Comparison of ENCODE assay signal across 27 mouse cellular contexts in genomic region chr6:125566656-125567055, GRCm38 (mm10). TPM values are rescaled to one million over a fixed set of nuclear protein-coding genes. Genes with fewer than 3 reads are reported as not detected.
DNase-seq lines count a peak whose midpoint lies in the region; ATAC-seq lines count a peak whose summit lies in the region.
"Had no signal": no experiment of that assay in that cellular context is flagged by ENCODE, and none has a peak within 500 bp of the region (broad histone marks: within the 10 kb centered on the region; RNA-seq: fewer than 3 reads in every experiment).

No protein-coding gene starts in this region.

- no peaks in the 10 kb centered on the region for H3K9me3 ChIP-seq in liver, embryonic 12.5 days (replicated peaks)
- H3K9me3 ChIP-seq in liver, embryonic 11.5 days (ENCODE audit: control insufficient read depth, low read length) = no peaks in the 10 kb centered on the region
- no peaks in the 10 kb centered on the region for H3K9me3 ChIP-seq in neural tube, embryonic 15.5 days (replicated peaks)
- H3K9me3 ChIP-seq: embryonic facial prominence, embryonic 10.5 days; embryonic facial prominence, embryonic 13.5 days; forebrain, embryonic 15.5 days; heart, embryonic 12.5 days; heart, embryonic 15.5 days; hindbrain, embryonic 10.5 days; hindbrain, embryonic 13.5 days; intestine, embryonic 15.5 days had no signal

- H3K4me1 ChIP-seq in liver, embryonic 12.5 days = peaks cover 77% of the 10 kb centered on the region
- peaks cover 34% of the 10 kb centered on the region for H3K4me1 ChIP-seq in liver, embryonic 11.5 days (replicated peaks; ENCODE audit: control insufficient read depth, insufficient read depth, low read length)
- no peaks in the 10 kb centered on the region for H3K4me1 ChIP-seq in neural tube, embryonic 15.5 days
- H3K4me1 ChIP-seq: embryonic facial prominence, embryonic 10.5 days; embryonic facial prominence, embryonic 13.5 days; forebrain, embryonic 15.5 days; hindbrain, embryonic 13.5 days; intestine, embryonic 15.5 days had no signal

- no peak overlapping the region for H3K4me3 ChIP-seq in liver, embryonic 12.5 days
- no peak overlapping the region for H3K4me3 ChIP-seq in liver, embryonic 11.5 days (ENCODE audit: low read depth, low read length)
- no peak overlapping the region for H3K4me3 ChIP-seq in neural tube, embryonic 15.5 days (replicated peaks)
- H3K4me3 ChIP-seq: embryonic facial prominence, embryonic 10.5 days; embryonic facial prominence, embryonic 13.5 days; forebrain, embryonic 15.5 days; heart, embryonic 12.5 days; heart, embryonic 15.5 days; hindbrain, embryonic 10.5 days; hindbrain, embryonic 13.5 days; intestine, embryonic 15.5 days had no signal

- peak overlapping the region; percentile 13; the same call in 1 of the 2 replicates for H3K4me2 ChIP-seq in liver, embryonic 12.5 days
- no peak overlapping the region for H3K4me2 ChIP-seq in liver, embryonic 11.5 days
- no peak overlapping the region for H3K4me2 ChIP-seq in neural tube, embryonic 15.5 days
- H3K4me2 ChIP-seq: embryonic facial prominence, embryonic 13.5 days; forebrain, embryonic 15.5 days; heart, embryonic 12.5 days; heart, embryonic 15.5 days; hindbrain, embryonic 13.5 days; intestine, embryonic 15.5 days had no signal

- no peak overlapping the region for H3K9ac ChIP-seq in liver, embryonic 12.5 days
- no peak overlapping the region for H3K9ac ChIP-seq in liver, embryonic 11.5 days (ENCODE audit: low read depth, low read length)
- no peak overlapping the region for H3K9ac ChIP-seq in neural tube, embryonic 15.5 days (replicated peaks)
- H3K9ac ChIP-seq: embryonic facial prominence, embryonic 13.5 days; forebrain, embryonic 15.5 days; heart, embryonic 12.5 days; heart, embryonic 15.5 days; hindbrain, embryonic 13.5 days; intestine, embryonic 15.5 days had no signal

- ATAC-seq in liver, embryonic 12.5 days = no peak
- no peak for ATAC-seq in liver, embryonic 11.5 days (replicated peaks; ENCODE audit: low FRiP score)
- no peak for ATAC-seq in neural tube, embryonic 15.5 days (ENCODE audit: low FRiP score)
- ATAC-seq: forebrain, embryonic 15.5 days; hindbrain, embryonic 16.5 days; intestine, embryonic 15.5 days had no signal

- DNase-seq in liver, embryonic 11.5 days (ENCODE audit: low spot score) = no peak
- peak; percentile 75 for DNase-seq in ES-CJ7 (ENCODE audit: low read depth, low spot score)
- DNase-seq in R1 (ENCODE audit: low read depth, low spot score) = peak; percentile 87
- no peak for DNase-seq in adipocyte (ENCODE audit: low spot score)
- DNase-seq: adrenal gland, adult 8-10 months; adrenal gland, postnatal 25 days; B cell, adult 2 months; cerebellum, adult 11-12 months; cerebellum, adult 8-10 months; cerebellum, postnatal 10 days; cerebellum, postnatal 36 days; embryo, embryonic 11 days; gastrocnemius, postnatal 25 days; heart, adult 18-20 months; heart, postnatal 10 days; heart, postnatal 36 days had no signal

- 81% methylated on average over 3 of the region's 3 CpGs for WGBS in liver, embryonic 12.5 days (ENCODE audit: insufficient replicate concordance)
- 78% methylated on average over 3 of the region's 3 CpGs for WGBS in liver, embryonic 11.5 days
- 93% methylated on average over 3 of the region's 3 CpGs for WGBS in neural tube, embryonic 15.5 days

- no peaks in the 10 kb centered on the region for H3K27me3 ChIP-seq in liver, embryonic 12.5 days (replicated peaks)
- H3K27me3 ChIP-seq in liver, embryonic 11.5 days (replicated peaks; ENCODE audit: control insufficient read depth, insufficient read depth, low read length) = no peaks in the 10 kb centered on the region
- no peaks in the 10 kb centered on the region; the same call in 1 of the 2 replicates for H3K27me3 ChIP-seq in neural tube, embryonic 15.5 days (replicated peaks)
- H3K27me3 ChIP-seq: embryonic facial prominence, embryonic 13.5 days; forebrain, embryonic 15.5 days; heart, embryonic 12.5 days; heart, embryonic 15.5 days; hindbrain, embryonic 13.5 days; intestine, embryonic 15.5 days had no signal

- peaks cover 6% of the 10 kb centered on the region; the same call in 1 of the 2 replicates for H3K36me3 ChIP-seq in liver, embryonic 12.5 days
- no peaks in the 10 kb centered on the region for H3K36me3 ChIP-seq in liver, embryonic 11.5 days (ENCODE audit: control insufficient read depth, insufficient read depth, low read length)
- no peaks in the 10 kb centered on the region for H3K36me3 ChIP-seq in neural tube, embryonic 15.5 days
- H3K36me3 ChIP-seq: embryonic facial prominence, embryonic 10.5 days; embryonic facial prominence, embryonic 13.5 days; forebrain, embryonic 15.5 days; heart, embryonic 12.5 days; heart, embryonic 15.5 days; hindbrain, embryonic 10.5 days; hindbrain, embryonic 13.5 days; intestine, embryonic 15.5 days had no signal

- H3K27ac ChIP-seq in liver, embryonic 12.5 days = peak overlapping the region; percentile 95; the same call in 1 of the 2 replicates
- no peak overlapping the region for H3K27ac ChIP-seq in liver, embryonic 11.5 days (ENCODE audit: low read depth, low read length)
- no peak overlapping the region for H3K27ac ChIP-seq in neural tube, embryonic 15.5 days (replicated peaks)
- H3K27ac ChIP-seq: embryonic facial prominence, embryonic 10.5 days; embryonic facial prominence, embryonic 13.5 days; forebrain, embryonic 15.5 days; heart, embryonic 15.5 days; hindbrain, embryonic 10.5 days; hindbrain, embryonic 13.5 days; intestine, embryonic 15.5 days had no signal

RNA-seq across cellular contexts. Expression of gene Vwf, which starts 20.1 kb away (rescaled TPM):
- polyA plus RNA-seq in liver, embryonic 12.5 days (2016; fragmentation: Nextera tagmentation; extraction: Ambion mirVana) = 19.2 and 21.5 TPM in 2 replicates
- polyA plus RNA-seq in liver, embryonic 11.5 days (2014; fragmentation: Nextera tagmentation; extraction: Ambion mirVana) = 25.3 and 32.4 TPM in 2 replicates
- 7.8 and 14.9 TPM in 2 replicates for polyA plus RNA-seq in neural tube, embryonic 15.5 days (2015; fragmentation: Nextera tagmentation; extraction: Ambion mirVana)

Comparison
In these comparisons a context has a peak if more than half of its experiments do, and no peak if none do; other contexts are left out.
1. DNase-seq: peak in ES-CJ7 (single experiment) and R1 (single experiment); none in liver, embryonic 11.5 days (single experiment) and adipocyte (single experiment).